Mouse (Mus musculus) ES-E14 (cell line): Measurements from ENCODE around the gene Coa4.

Source experiments
- CHD2 ChIP-seq: IDR thresholded peaks from 2 replicates; pipeline ENCODE4 v1.6.1; 2014; ENCODE audit warnings: mild to moderate bottlenecking, low read depth, low read length, inconsistent platforms
- HCFC1 ChIP-seq: IDR thresholded peaks from 2 replicates; pipeline ENCODE4 v1.6.1; 2012; ENCODE audit warnings: low read length, inconsistent platforms, borderline replicate concordance; ENCODE audit not compliant: insufficient read depth
- MAFK ChIP-seq: IDR thresholded peaks from 2 replicates; pipeline ENCODE4 v1.6.1; 2014; ENCODE audit warnings: mild to moderate bottlenecking, low read depth, low read length, inconsistent platforms; ENCODE audit not compliant: insufficient read depth
- ZC3H11A ChIP-seq: IDR thresholded peaks from 2 replicates; pipeline ENCODE4 v1.6.1; 2012; ENCODE audit warnings: low read depth, mild to moderate bottlenecking, inconsistent platforms, low read length, borderline replicate concordance
- ZNF384 ChIP-seq: IDR thresholded peaks from 2 replicates; pipeline ENCODE4 v1.6.1; 2012; ENCODE audit warnings: low read depth, low read length, inconsistent platforms

GRCm38 (mm10) chr7:100487301-100487700 is 49.6 kb upstream of the Coa4 start:
- TF ChIP-seq MAFK (no peak), HCFC1 (no peak), ZC3H11A (no peak), CHD2 (no peak), ZNF384 (no peak)
